Mouse (Mus musculus) liver, embryonic 15.5 days (tissue): ENCODE results near the gene Chrnb4. TPM values are rescaled to one million over a fixed set of nuclear protein-coding genes. Genes with fewer than 3 reads are reported as not detected.

Source experiments
- polyA plus RNA-seq: library from polyadenylated mRNA; unstranded; fragments of >200 nt; fragmentation: Nextera tagmentation; extraction: Ambion mirVana; gene quantifications from 2 replicates; pipeline ENCODE4 v1.2.1, GENCODE M21; 2015

Gene Chrnb4
- polyA plus RNA-seq, 1 experiment from 2014 or later, result not detected

Other genes starting within 250 kb of the Chrnb4 start
- gene Ireb2, start 185.0 kb downstream of the Chrnb4 start, polyA plus RNA-seq, result 8.3 and 8.8 TPM in 2 replicates
- gene Hykk, start 131.5 kb downstream of the Chrnb4 start, polyA plus RNA-seq, result 2.6 and 3.0 TPM in 2 replicates
- 135 and 138 TPM in 2 replicates for gene Psma4, start 98.0 kb downstream of the Chrnb4 start, polyA plus RNA-seq
- gene AY074887, start 97.8 kb downstream of the Chrnb4 start, polyA plus RNA-seq, result 0.31 and 0.41 TPM in 2 replicates
- 0.05 TPM in 1 of 2 replicates, not detected in the other for gene Chrna5, start 67.9 kb downstream of the Chrnb4 start, polyA plus RNA-seq
- 0.08 TPM in 1 of 2 replicates, not detected in the other for gene Chrna3, start 22.2 kb downstream of the Chrnb4 start, polyA plus RNA-seq
- gene Ube2q2, start 100.1 kb upstream of the Chrnb4 start, polyA plus RNA-seq, result 10.9 and 12.1 TPM in 2 replicates
- 18.4 and 19.9 TPM in 2 replicates for gene Fbxo22, start 160.1 kb upstream of the Chrnb4 start, polyA plus RNA-seq